Mouse (Mus musculus) ES-Bruce4 (cell line): ENCODE measurements around the gene Dnmt3a. TPM values are rescaled to one million over a fixed set of nuclear protein-coding genes. Genes with fewer than 3 reads are reported as not detected.

Experiments used
- H3K27ac ChIP-seq: 2 replicates; pipeline ENCODE4 v1.5.1; 2012; ENCODE audit warnings: low read length, inconsistent platforms; ENCODE audit not compliant: insufficient read depth
- H3K27me3 ChIP-seq: 2 replicates; pipeline ENCODE4 v1.6.1; 2012; ENCODE audit warnings: mild to moderate bottlenecking, low read length, inconsistent platforms; ENCODE audit not compliant: control insufficient read depth, poor library complexity, insufficient read depth, severe bottlenecking
- H3K36me3 ChIP-seq: 2 replicates; pipeline ENCODE4 v1.6.1; 2012; ENCODE audit warnings: inconsistent platforms, mild to moderate bottlenecking, low read length, moderate library complexity; ENCODE audit not compliant: control insufficient read depth, poor library complexity, insufficient read depth, severe bottlenecking
- H3K4me1 ChIP-seq: one replicate; pipeline ENCODE4 v1.8.1; 2011; ENCODE audit warnings: low read length; ENCODE audit not compliant: control insufficient read depth, insufficient read depth
- H3K4me3 ChIP-seq: 2 replicates; pipeline ENCODE4 v1.5.1; 2011; ENCODE audit warnings: low read depth, mild to moderate bottlenecking, low read length
- H3K9ac ChIP-seq: 2 replicates; pipeline ENCODE4 v1.6.1; 2012; ENCODE audit warnings: low read depth, mild to moderate bottlenecking, inconsistent platforms; ENCODE audit not compliant: poor library complexity, severe bottlenecking
- H3K9me3 ChIP-seq: replicated peaks from 2 replicates; pipeline ENCODE4 v1.6.1; 2012; ENCODE audit warnings: mild to moderate bottlenecking, low read length, inconsistent platforms; ENCODE audit not compliant: control insufficient read depth, poor library complexity, insufficient read depth, severe bottlenecking
- CTCF ChIP-seq: IDR thresholded peaks from one replicate; pipeline ENCODE4 v1.8.1; 2011; ENCODE audit warnings: low read depth, low read length
- EP300 ChIP-seq: IDR thresholded peaks from 2 replicates; pipeline ENCODE4 v1.6.1; 2011; ENCODE audit warnings: low read depth, low read length; ENCODE audit not compliant: insufficient read depth
- POLR2A ChIP-seq: IDR thresholded peaks from one replicate; pipeline ENCODE4 v1.8.1; 2011; ENCODE audit warnings: low read length; ENCODE audit not compliant: insufficient read depth
- polyA plus RNA-seq: library from polyadenylated mRNA; stranded (reverse); fragments of >200 nt; gene quantifications from 2 replicates; pipeline ENCODE4 v1.2.4, GENCODE M21; 2011; ENCODE audit warnings: low read depth; ENCODE audit not compliant: missing spikeins, insufficient read depth, insufficient read length

Dnmt3a gene
- polyA plus RNA-seq, 1 experiment, result 31.9 TPM

- H3K36me3 ChIP-seq, result no peaks in the 10 kb centered on the region
These were observed 48.6 kb downstream of the Dnmt3a start for GRCm38 (mm10) chr12:3854419-3854818.

GRCm38 (mm10) chr12:3855762-3856501, 50.1 kb downstream of the Dnmt3a start:
- Histone ChIP-seq H3K36me3 (no peaks in the 10 kb centered on the region), H3K27ac (no peak overlapping the region), H3K9ac (no peak overlapping the region), H3K27me3 (no peaks in the 10 kb centered on the region), H3K4me3 (no peak overlapping the region), H3K4me1 (no peaks in the 10 kb centered on the region), H3K9me3 (no peaks in the 10 kb centered on the region)
- TF ChIP-seq POLR2A, result no peak
- no peak for TF ChIP-seq EP300
- TF ChIP-seq CTCF, result no peak

More at GRCm38 (mm10) chr12:3854419-3854818, 48.6 kb downstream of the Dnmt3a start:
- no peaks in the 10 kb centered on the region for H3K4me1 ChIP-seq
- no peak overlapping the region for H3K27ac ChIP-seq
- H3K9me3 ChIP-seq, result no peaks in the 10 kb centered on the region
- TF ChIP-seq CTCF (no peak), EP300 (no peak)
- H3K9ac ChIP-seq, result no peak overlapping the region
- H3K27me3 ChIP-seq, result no peaks in the 10 kb centered on the region
- H3K4me3 ChIP-seq, result no peak overlapping the region

GRCm38 (mm10) chr12:3856748-3857147, 50.9 kb downstream of the Dnmt3a start:
- Histone ChIP-seq H3K27ac (no peak overlapping the region), H3K27me3 (no peaks in the 10 kb centered on the region)

GRCm38 (mm10) chr12:3857231-3857630, 51.4 kb downstream of the Dnmt3a start:
- TF ChIP-seq EP300, result no peak
- no peak for TF ChIP-seq POLR2A
- no peak for TF ChIP-seq CTCF
- no peak overlapping the region for H3K9ac ChIP-seq
- no peak overlapping the region for H3K4me3 ChIP-seq
- no peak overlapping the region for H3K27ac ChIP-seq
- H3K9me3 ChIP-seq, result no peaks in the 10 kb centered on the region
- H3K36me3 ChIP-seq, result no peaks in the 10 kb centered on the region
- no peaks in the 10 kb centered on the region for H3K4me1 ChIP-seq
- H3K27me3 ChIP-seq, result no peaks in the 10 kb centered on the region

More at GRCm38 (mm10) chr12:3856748-3857147, 50.9 kb downstream of the Dnmt3a start:
- H3K4me1 ChIP-seq, result no peaks in the 10 kb centered on the region
- TF ChIP-seq EP300 (no peak), CTCF (no peak), POLR2A (no peak)
- H3K9me3 ChIP-seq, result no peaks in the 10 kb centered on the region
- H3K9ac ChIP-seq, result no peak overlapping the region
- H3K4me3 ChIP-seq, result no peak overlapping the region
- no peaks in the 10 kb centered on the region for H3K36me3 ChIP-seq

GRCm38 (mm10) chr12:3857773-3858172, 52.0 kb downstream of the Dnmt3a start:
- Histone ChIP-seq H3K36me3 (no peaks in the 10 kb centered on the region), H3K27me3 (no peaks in the 10 kb centered on the region), H3K4me3 (no peak overlapping the region), H3K27ac (no peak overlapping the region), H3K4me1 (no peaks in the 10 kb centered on the region), H3K9me3 (no peaks in the 10 kb centered on the region), H3K9ac (no peak overlapping the region)
- no peak for TF ChIP-seq POLR2A
- no peak for TF ChIP-seq CTCF
- no peak for TF ChIP-seq EP300

- TF ChIP-seq EP300, result no peak
- no peak for TF ChIP-seq POLR2A
- no peak for TF ChIP-seq CTCF
- H3K9ac ChIP-seq, result no peak overlapping the region
- no peaks in the 10 kb centered on the region for H3K36me3 ChIP-seq
- no peak overlapping the region for H3K27ac ChIP-seq
- no peaks in the 10 kb centered on the region for H3K27me3 ChIP-seq
- H3K9me3 ChIP-seq, result no peaks in the 10 kb centered on the region
- H3K4me3 ChIP-seq, result no peak overlapping the region
- no peaks in the 10 kb centered on the region for H3K4me1 ChIP-seq
These were observed 52.9 kb downstream of the Dnmt3a start for GRCm38 (mm10) chr12:3858754-3859153.
